Mouse (Mus musculus) thymus, adult 2 months (tissue): Measurements from ENCODE around the gene Eif4g2. TPM values are rescaled to one million over a fixed set of nuclear protein-coding genes. Genes with fewer than 3 reads are reported as not detected.

Source experiments
- DNase-seq: peaks from one replicate; pipeline ENCODE4 v3.0.0; 2021
- H3K27ac ChIP-seq: fragments of 200-500 bp; 2 replicates; pipeline ENCODE4 v1.5.1; 2012; ENCODE audit warnings: low read length, control low read depth; ENCODE audit not compliant: control insufficient read depth, insufficient read depth
- H3K27me3 ChIP-seq: fragments of 200-500 bp; 2 replicates; pipeline ENCODE4 v1.6.1; 2012; ENCODE audit warnings: mild to moderate bottlenecking, low read length, moderate library complexity, mixed read lengths; ENCODE audit not compliant: control insufficient read depth, insufficient read depth
- H3K36me3 ChIP-seq: fragments of 200-500 bp; 2 replicates; pipeline ENCODE4 v1.6.1; 2012; ENCODE audit warnings: mild to moderate bottlenecking, low read length, moderate library complexity; ENCODE audit not compliant: control insufficient read depth, insufficient read depth
- H3K4me1 ChIP-seq: fragments of 200-500 bp; replicated peaks from 2 replicates; pipeline ENCODE4 v1.6.1; 2012; ENCODE audit warnings: low read length; ENCODE audit not compliant: control insufficient read depth, insufficient read depth
- H3K4me3 ChIP-seq: fragments of 200-500 bp; 2 replicates; pipeline ENCODE4 v1.5.1; 2012; ENCODE audit warnings: mild to moderate bottlenecking, low read length, control low read depth, moderate library complexity; ENCODE audit not compliant: control insufficient read depth, insufficient read depth
- CTCF ChIP-seq: fragments of 200-500 bp; IDR thresholded peaks from 2 replicates; pipeline ENCODE4 v1.5.1; 2012; ENCODE audit warnings: mild to moderate bottlenecking, control low read depth, low read length, moderate library complexity, borderline replicate concordance; ENCODE audit not compliant: control insufficient read depth, poor library complexity, insufficient read depth; ENCODE audit errors: extremely low read depth
- POLR2A ChIP-seq: fragments of 200-500 bp; IDR thresholded peaks from 2 replicates; pipeline ENCODE4 v1.6.1; 2012; ENCODE audit warnings: mild to moderate bottlenecking, low read length, control low read depth, moderate library complexity; ENCODE audit not compliant: control insufficient read depth, poor library complexity, insufficient read depth; ENCODE audit errors: extremely low read depth
- WGBS: fragments of 180-500 bp; shearing (Covaris S2); methylation state at CpG from one replicate; pipeline ENCODE4 v1.1.7; 2018; 5-methylcytosine and 5-hydroxymethylcytosine counted together
- polyA plus RNA-seq: library from polyadenylated mRNA; depleted of rRNA; stranded (reverse); fragments of >200 nt; gene quantifications from 2 replicates; pipeline ENCODE4 v1.2.3, GENCODE M21; 2012; rRNA removed

Gene Eif4g2
- polyA plus RNA-seq, 1 experiment, result 128 TPM

DNA sequence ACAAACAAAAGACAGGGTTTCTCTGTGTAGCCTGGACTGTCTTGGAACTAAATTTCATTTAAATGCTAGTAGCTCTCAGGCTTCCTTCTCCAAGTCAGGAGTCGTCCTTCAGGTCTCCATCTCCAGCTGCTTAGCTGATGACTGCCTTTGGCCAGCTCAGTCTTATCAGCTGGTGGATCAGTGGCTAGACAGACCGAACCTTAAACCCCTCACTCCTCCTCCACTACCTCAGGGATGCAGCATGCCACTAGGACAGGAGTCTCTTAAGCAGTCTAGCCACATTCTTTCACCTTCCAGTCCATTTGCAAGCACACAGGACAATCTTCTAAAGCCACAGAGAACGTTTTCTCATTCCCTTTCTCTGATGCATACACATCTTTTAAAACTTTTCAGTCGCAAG, 57.9 kb downstream of the Eif4g2 start:
- H3K36me3 ChIP-seq, result no peaks in the 10 kb centered on the region
- TF ChIP-seq CTCF (no peak), POLR2A (no peak)
- WGBS, result 83% methylated on average over 4 of the region's 4 CpGs
- H3K4me3 ChIP-seq, result no peak overlapping the region
- H3K4me1 ChIP-seq, result peaks cover 4% of the 10 kb centered on the region
- H3K27ac ChIP-seq, result no peak overlapping the region
- H3K27me3 ChIP-seq, result no peaks in the 10 kb centered on the region
- no peak for DNase-seq

GRCm38 (mm10) chr7:111024068-111024594, 58.7 kb downstream of the Eif4g2 start:
- no peak overlapping the region for H3K27ac ChIP-seq
- TF ChIP-seq CTCF (no peak), POLR2A (no peak)
- 76% methylated on average over 8 of the region's 8 CpGs for WGBS
- H3K27me3 ChIP-seq, result no peaks in the 10 kb centered on the region
- no peak overlapping the region for H3K4me3 ChIP-seq
- H3K36me3 ChIP-seq, result no peaks in the 10 kb centered on the region
- no peak for DNase-seq
- no peaks in the 10 kb centered on the region; the same call in 1 of the 2 replicates for H3K4me1 ChIP-seq

DNA sequence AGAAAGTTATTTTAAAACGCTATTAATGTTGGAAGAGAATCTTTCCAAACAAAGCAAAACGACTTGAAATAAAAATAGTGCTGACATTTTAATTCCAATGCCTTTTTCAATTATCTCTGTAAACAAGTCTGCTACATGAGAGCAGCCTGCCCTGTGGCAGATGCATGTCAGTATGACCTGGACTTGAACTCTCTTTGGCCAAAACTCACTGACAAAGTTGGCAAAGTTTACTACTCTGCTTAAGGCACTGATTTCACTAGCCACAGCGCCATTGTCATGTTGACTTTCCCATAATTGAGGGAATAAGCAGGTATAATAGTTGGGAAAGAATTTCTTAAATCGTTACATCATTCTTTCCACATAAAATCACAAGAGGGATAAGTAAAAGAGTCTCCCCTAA, 62.0 kb downstream of the Eif4g2 start:
- WGBS, result 89% methylated on average over 4 of the region's 4 CpGs
- Histone ChIP-seq H3K36me3 (no peaks in the 10 kb centered on the region), H3K4me3 (no peak overlapping the region), H3K27me3 (no peaks in the 10 kb centered on the region), H3K4me1 (no peaks in the 10 kb centered on the region), H3K27ac (no peak overlapping the region)
- no peak for DNase-seq
- TF ChIP-seq POLR2A (no peak), CTCF (no peak)

Other genes with a start within 250 kb of the Eif4g2 start
- gene Rnf141, start 238.6 kb downstream of the Eif4g2 start, polyA plus RNA-seq, result 14.8 and 16.6 TPM in 2 replicates
- 3.1 and 3.4 TPM in 2 replicates for gene Lyve1, start 219.8 kb downstream of the Eif4g2 start, polyA plus RNA-seq
- gene Mrvi1, start 100.6 kb downstream of the Eif4g2 start, polyA plus RNA-seq, result 3.2 and 4.2 TPM in 2 replicates
- gene Ctr9, start 54.1 kb downstream of the Eif4g2 start, polyA plus RNA-seq, result 16.2 and 16.7 TPM in 2 replicates